Mouse (Mus musculus) embryonic fibroblast, embryonic 13.5 days (primary cell): ENCODE measurements at regions not wholly inside any gene's neighbourhood (a gene's known extent, or its start where the extent isn't known, plus 50 kb on each side); places are given as distances from the start of the nearest gene placed in this dataset.

ENCODE experiments used
- CTCF ChIP-seq: IDR thresholded peaks from 2 replicates; pipeline ENCODE4 v1.5.1; 2011; ENCODE audit warnings: mild to moderate bottlenecking, control low read depth, low read length, moderate library complexity, borderline replicate concordance; ENCODE audit not compliant: insufficient read depth
- POLR2A ChIP-seq: IDR thresholded peaks from 2 replicates; pipeline ENCODE4 v1.6.1; 2011; ENCODE audit warnings: low read depth, mild to moderate bottlenecking, control low read depth, low read length, moderate library complexity

GRCm38 (mm10) chr12:79945899-79946298 lies 166.9 kb downstream of the Zfp36l1 start:
- TF ChIP-seq CTCF (no peak), POLR2A (no peak)
